Mouse (Mus musculus): ENCODE measurements around the gene Tmem26. TPM values are rescaled to one million over a fixed set of nuclear protein-coding genes. Genes with fewer than 3 reads are reported as not detected.

The Tmem26 gene
- polyA plus RNA-seq, 1 experiment from 2014 or later, result 6.2 TPM

DNA sequence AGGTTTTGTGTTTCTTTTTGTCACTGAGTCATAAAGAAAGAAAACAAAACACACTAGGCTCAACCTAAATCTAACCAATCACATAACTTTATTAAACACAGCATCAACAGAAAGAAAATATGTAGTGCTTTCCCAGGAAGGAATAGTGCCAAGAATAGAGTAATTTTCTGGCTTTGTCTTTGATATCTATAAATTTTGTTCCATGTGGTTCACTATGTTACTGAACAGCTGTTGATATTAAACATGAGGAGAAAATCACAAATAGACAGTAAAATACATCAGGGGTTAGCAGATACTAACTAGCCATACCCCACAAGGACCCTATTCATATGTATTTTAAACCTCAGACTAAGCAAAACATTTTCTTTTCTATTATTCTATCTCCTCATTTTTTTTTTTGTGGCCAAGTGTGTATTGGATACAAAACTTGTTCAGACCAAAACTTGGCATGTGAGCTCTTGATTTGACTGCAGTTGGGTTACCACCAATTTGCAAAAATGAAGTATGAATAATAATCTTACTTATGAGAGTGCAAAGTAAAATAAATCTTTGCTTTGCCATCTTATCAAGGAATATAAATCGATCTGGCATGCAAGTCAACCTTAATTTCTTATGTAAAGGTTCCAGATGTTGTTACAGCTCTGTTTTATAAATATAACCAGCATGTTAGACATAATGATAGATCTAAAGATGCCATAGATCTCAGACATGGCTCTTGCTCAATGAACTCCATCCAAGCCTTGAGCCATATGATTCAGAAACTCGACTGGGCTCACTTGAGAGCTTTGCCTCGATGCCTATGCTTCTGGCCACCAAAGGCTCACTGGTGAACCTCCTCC, 16.2 kb upstream of the Tmem26 start:
- H3K36me3 ChIP-seq (ENCODE audit: control insufficient read depth, insufficient read depth, low read length), result no peaks in the 10 kb centered on the region

DNA sequence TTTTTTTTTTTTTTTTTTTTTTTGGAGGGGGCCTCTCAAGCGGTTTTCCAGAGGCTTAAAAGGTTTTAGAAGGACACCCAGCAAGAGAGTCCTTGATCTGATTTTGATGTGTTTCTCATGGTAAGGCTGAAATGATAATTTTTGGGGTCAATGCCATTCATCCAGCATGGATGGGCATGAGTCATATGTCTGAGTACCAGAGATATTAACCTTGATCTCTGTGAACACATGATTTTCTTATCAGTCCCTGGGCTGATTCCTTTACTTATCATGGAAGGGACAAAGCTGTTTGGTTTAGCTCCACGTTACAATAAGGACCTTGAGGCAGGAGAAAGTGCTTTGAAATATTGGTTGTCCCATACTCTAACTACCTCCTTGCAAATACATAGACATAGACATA, 10.5 kb upstream of the Tmem26 start:
- H3K27ac ChIP-seq (replicated peaks; ENCODE audit: low read depth, low read length), result no peak overlapping the region
- DNase-seq (no peak), ATAC-seq (ENCODE audit: low FRiP score, low TSS enrichment) (no peak)
- WGBS, result 83% methylated on average over 2 of the region's 2 CpGs
- H3K4me3 ChIP-seq (replicated peaks; ENCODE audit: low read depth, low read length), result no peak overlapping the region
- no peak overlapping the region for H3K9ac ChIP-seq (replicated peaks; ENCODE audit: low read length)
- H3K36me3 ChIP-seq (ENCODE audit: control insufficient read depth, insufficient read depth, low read length), result no peaks in the 10 kb centered on the region
- H3K4me1 ChIP-seq (ENCODE audit: control insufficient read depth, insufficient read depth, low read length), result no peaks in the 10 kb centered on the region
- H3K4me2 ChIP-seq (ENCODE audit: low read length), result no peak overlapping the region
- peaks cover 2% of the 10 kb centered on the region; the same call in 1 of the 2 replicates for H3K9me3 ChIP-seq (ENCODE audit: control insufficient read depth, low read length)
- no peaks in the 10 kb centered on the region for H3K27me3 ChIP-seq (ENCODE audit: control insufficient read depth, insufficient read depth, low read length)

More for the DNA sequence above, 16.2 kb upstream of the Tmem26 start:
- DNase-seq, result no peak
- H3K9ac ChIP-seq (replicated peaks; ENCODE audit: low read length), result no peak overlapping the region
- peaks cover 4% of the 10 kb centered on the region; the same call in 1 of the 2 replicates for H3K9me3 ChIP-seq (ENCODE audit: control insufficient read depth, low read length)
- no peak overlapping the region for H3K4me3 ChIP-seq (replicated peaks; ENCODE audit: low read depth, low read length)
- no peak for ATAC-seq (ENCODE audit: low FRiP score, low TSS enrichment)
- H3K27me3 ChIP-seq (ENCODE audit: control insufficient read depth, insufficient read depth, low read length), result no peaks in the 10 kb centered on the region
- H3K4me1 ChIP-seq (ENCODE audit: control insufficient read depth, insufficient read depth, low read length), result no peaks in the 10 kb centered on the region
- WGBS, result 76% methylated on average over 3 of the region's 3 CpGs
- H3K27ac ChIP-seq (replicated peaks; ENCODE audit: low read depth, low read length), result no peak overlapping the region
- no peak overlapping the region for H3K4me2 ChIP-seq (ENCODE audit: low read length)

DNA sequence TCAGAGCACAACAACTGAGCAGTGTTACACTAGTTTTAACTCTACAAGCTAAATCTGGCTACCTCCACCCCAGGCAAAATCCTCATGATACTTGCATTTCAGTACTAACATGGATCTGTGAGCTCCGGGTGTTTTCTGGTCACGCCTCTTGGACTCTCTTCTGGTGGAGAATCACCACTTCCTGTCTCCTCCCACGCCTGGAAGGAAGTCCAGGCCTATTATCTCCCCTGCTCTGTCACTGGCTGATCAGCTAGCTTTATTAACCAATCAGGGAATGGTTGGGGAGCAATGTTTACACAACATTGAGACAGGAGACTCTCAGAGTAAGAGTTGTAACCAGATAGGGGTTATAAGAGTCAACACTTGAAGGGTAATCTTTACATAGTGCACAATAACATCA, 9.1 kb upstream of the Tmem26 start:
- Histone ChIP-seq H3K9me3 (ENCODE audit: control insufficient read depth, low read length) (no peaks in the 10 kb centered on the region), H3K4me2 (ENCODE audit: low read length) (no peak overlapping the region), H3K27ac (replicated peaks; ENCODE audit: low read depth, low read length) (no peak overlapping the region), H3K9ac (replicated peaks; ENCODE audit: low read length) (no peak overlapping the region), H3K4me1 (ENCODE audit: control insufficient read depth, insufficient read depth, low read length) (no peaks in the 10 kb centered on the region), H3K36me3 (ENCODE audit: control insufficient read depth, insufficient read depth, low read length) (no peaks in the 10 kb centered on the region), H3K4me3 (replicated peaks; ENCODE audit: low read depth, low read length) (no peak overlapping the region), H3K27me3 (ENCODE audit: control insufficient read depth, insufficient read depth, low read length) (no peaks in the 10 kb centered on the region)
- DNase-seq, result no peak
- 85% methylated on average over 3 of the region's 3 CpGs for WGBS
- ATAC-seq (ENCODE audit: low FRiP score, low TSS enrichment), result no peak

DNA sequence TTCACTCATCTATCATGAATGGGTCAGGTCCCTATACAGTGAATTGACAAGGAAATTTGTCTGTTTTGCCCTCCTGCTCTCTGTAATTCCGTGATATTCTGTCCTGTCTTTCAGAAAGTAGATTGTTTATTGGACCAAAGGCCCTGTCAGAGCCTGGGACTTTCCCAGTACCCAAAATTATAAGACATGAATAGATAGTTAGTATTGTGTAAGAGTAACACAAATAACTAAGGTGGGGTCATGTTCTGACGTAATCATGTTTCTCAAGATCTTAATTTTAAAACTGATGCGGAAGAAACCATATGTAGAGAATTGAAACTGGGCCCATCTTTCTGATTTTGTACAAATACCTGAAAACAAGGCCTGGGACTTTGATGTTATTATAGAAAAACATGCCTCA, 8.1 kb upstream of the Tmem26 start:
- Histone ChIP-seq H3K27me3 (ENCODE audit: control insufficient read depth, insufficient read depth, low read length) (no peaks in the 10 kb centered on the region), H3K27ac (replicated peaks; ENCODE audit: low read depth, low read length) (no peak overlapping the region), H3K9me3 (ENCODE audit: control insufficient read depth, low read length) (no peaks in the 10 kb centered on the region), H3K4me3 (replicated peaks; ENCODE audit: low read depth, low read length) (no peak overlapping the region), H3K36me3 (ENCODE audit: control insufficient read depth, insufficient read depth, low read length) (no peaks in the 10 kb centered on the region), H3K9ac (replicated peaks; ENCODE audit: low read length) (no peak overlapping the region), H3K4me2 (ENCODE audit: low read length) (no peak overlapping the region), H3K4me1 (ENCODE audit: control insufficient read depth, insufficient read depth, low read length) (no peaks in the 10 kb centered on the region)
- DNase-seq, result no peak
- WGBS, result 90% methylated on average over 3 of the region's 3 CpGs
- ATAC-seq (ENCODE audit: low FRiP score, low TSS enrichment), result no peak

DNA sequence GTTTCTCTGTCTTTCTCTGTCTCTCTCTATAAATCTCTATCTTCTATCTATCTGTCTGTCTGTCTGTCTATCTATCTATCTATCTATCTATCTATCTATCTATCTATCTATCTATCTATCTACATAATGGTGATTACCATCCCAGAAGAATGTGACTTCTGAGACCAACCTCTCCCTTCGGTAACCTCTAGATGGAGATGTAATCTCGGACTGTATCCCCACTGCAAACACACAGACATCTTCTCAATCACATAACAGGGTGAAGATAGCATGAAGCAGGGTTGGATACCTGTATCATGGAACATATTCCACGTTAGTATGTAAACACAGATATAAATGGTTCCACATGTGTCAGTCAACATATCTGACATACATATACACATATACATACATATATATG, 5.1 kb upstream of the Tmem26 start:
- Histone ChIP-seq H3K27me3 (ENCODE audit: control insufficient read depth, insufficient read depth, low read length) (0 out of 2 replicates have a peak, but pooled peaks cover under 1% of the 10 kb centered on the region), H3K4me2 (ENCODE audit: low read length) (no peak overlapping the region), H3K9me3 (ENCODE audit: control insufficient read depth, low read length) (no peaks in the 10 kb centered on the region), H3K27ac (replicated peaks; ENCODE audit: low read depth, low read length) (no peak overlapping the region), H3K36me3 (ENCODE audit: control insufficient read depth, insufficient read depth, low read length) (no peaks in the 10 kb centered on the region), H3K4me1 (ENCODE audit: control insufficient read depth, insufficient read depth, low read length) (peaks cover under 1% of the 10 kb centered on the region), H3K4me3 (replicated peaks; ENCODE audit: low read depth, low read length) (no peak overlapping the region), H3K9ac (replicated peaks; ENCODE audit: low read length) (no peak overlapping the region)
- 89% methylated on average over 3 of the region's 3 CpGs for WGBS
- ATAC-seq (ENCODE audit: low FRiP score, low TSS enrichment) (no peak), DNase-seq (no peak)

DNA sequence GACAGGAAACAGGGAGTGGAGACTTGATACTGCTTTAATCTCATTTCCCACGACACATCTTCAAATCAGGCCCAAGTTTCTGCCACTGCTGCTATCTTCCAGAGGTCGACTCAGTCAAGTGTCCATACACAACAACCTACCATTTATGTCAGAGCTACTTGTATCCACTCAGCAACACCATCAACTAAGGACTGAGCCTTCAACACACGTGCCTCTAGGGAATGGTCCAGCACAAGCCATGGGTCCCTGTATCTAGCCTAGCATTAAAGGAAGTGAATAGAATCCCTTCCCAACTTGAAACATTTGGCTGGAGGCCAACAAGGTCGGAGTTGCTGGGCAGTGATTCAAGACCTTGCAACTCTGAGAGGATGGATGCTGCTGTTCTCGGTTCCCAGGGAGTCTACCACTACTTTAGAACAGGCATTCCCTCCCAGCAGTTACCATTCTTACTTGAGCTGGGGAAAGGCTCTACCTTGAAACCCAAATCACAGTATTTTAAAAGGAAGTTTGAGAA, 2.5 kb upstream of the Tmem26 start:
- H3K27me3 ChIP-seq (ENCODE audit: control insufficient read depth, insufficient read depth, low read length), result peaks cover 7% of the 10 kb centered on the region; the same call in 1 of the 2 replicates
- H3K9ac ChIP-seq (replicated peaks; ENCODE audit: low read length), result no peak overlapping the region
- no peaks in the 10 kb centered on the region for H3K9me3 ChIP-seq (ENCODE audit: control insufficient read depth, low read length)
- no peak overlapping the region for H3K27ac ChIP-seq (replicated peaks; ENCODE audit: low read depth, low read length)
- H3K36me3 ChIP-seq (ENCODE audit: control insufficient read depth, insufficient read depth, low read length), result no peaks in the 10 kb centered on the region
- ATAC-seq (ENCODE audit: low FRiP score, low TSS enrichment) (no peak), DNase-seq (no peak)
- H3K4me3 ChIP-seq (replicated peaks; ENCODE audit: low read depth, low read length), result no peak overlapping the region
- WGBS, result 68% methylated on average over 5 of the region's 5 CpGs
- peaks cover 12% of the 10 kb centered on the region for H3K4me1 ChIP-seq (ENCODE audit: control insufficient read depth, insufficient read depth, low read length)
- H3K4me2 ChIP-seq (ENCODE audit: low read length), result no peak overlapping the region

DNA sequence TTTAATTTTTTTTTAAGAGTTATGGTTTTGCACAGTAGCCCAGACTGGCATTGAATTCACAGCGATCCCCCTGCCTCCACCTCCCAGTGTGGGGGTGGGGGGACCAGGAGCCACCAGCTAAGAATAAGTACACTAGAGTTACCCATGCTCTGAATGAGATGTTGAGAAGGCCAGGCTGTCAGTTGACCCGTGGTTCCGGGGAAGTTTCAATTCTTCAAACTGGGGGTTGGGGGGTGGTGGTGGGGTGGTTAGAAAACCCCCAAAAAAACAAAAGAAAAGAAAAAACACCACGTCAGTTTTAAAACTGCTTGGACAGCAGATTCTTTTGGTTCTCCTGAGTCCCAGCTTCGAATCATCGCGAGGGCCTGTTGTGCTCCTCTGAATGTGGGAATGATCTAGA, 431 bp upstream of the Tmem26 start:
- Histone ChIP-seq H3K36me3 (ENCODE audit: control insufficient read depth, insufficient read depth, low read length) (no peaks in the 10 kb centered on the region), H3K9ac (replicated peaks; ENCODE audit: low read length) (no peak overlapping the region), H3K27ac (replicated peaks; ENCODE audit: low read depth, low read length) (no peak overlapping the region), H3K4me1 (ENCODE audit: control insufficient read depth, insufficient read depth, low read length) (peaks cover 12% of the 10 kb centered on the region), H3K4me2 (ENCODE audit: low read length) (peak overlapping the region; percentile 81; the same call in 1 of the 2 replicates), H3K27me3 (ENCODE audit: control insufficient read depth, insufficient read depth, low read length) (peaks cover 7% of the 10 kb centered on the region; the same call in 1 of the 2 replicates), H3K9me3 (ENCODE audit: control insufficient read depth, low read length) (no peaks in the 10 kb centered on the region), H3K4me3 (replicated peaks; ENCODE audit: low read depth, low read length) (no peak overlapping the region)
- no peak for DNase-seq
- WGBS, result 28% methylated on average over 7 of the region's 7 CpGs
- ATAC-seq (ENCODE audit: low FRiP score, low TSS enrichment), result no peak

DNA sequence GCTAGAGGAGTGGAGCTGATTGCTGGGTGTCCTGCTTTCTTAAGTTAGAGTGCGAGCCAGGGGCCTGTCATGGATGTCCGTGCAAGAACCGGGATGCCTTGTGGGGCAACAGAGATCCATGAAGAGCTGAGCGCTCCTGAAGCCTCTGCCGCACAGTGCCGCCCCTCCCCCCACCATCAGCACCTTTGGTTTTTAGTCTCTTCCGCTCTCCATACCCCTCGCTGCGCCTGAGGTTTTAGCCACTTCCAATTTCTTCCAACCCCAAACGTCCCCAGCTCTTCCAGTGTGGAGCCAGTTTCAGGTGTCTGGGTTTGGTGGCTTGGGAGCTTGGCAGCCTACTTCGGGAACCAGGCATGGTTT, 895 bp downstream of the Tmem26 start:
- no peak for ATAC-seq (ENCODE audit: low FRiP score, low TSS enrichment)
- Histone ChIP-seq H3K4me2 (ENCODE audit: low read length) (peak overlapping the region; percentile 81), H3K9me3 (ENCODE audit: control insufficient read depth, low read length) (no peaks in the 10 kb centered on the region), H3K9ac (replicated peaks; ENCODE audit: low read length) (peak overlapping the region; percentile 44), H3K4me3 (replicated peaks; ENCODE audit: low read depth, low read length) (peak overlapping the region; percentile 42), H3K27ac (replicated peaks; ENCODE audit: low read depth, low read length) (no peak overlapping the region), H3K27me3 (ENCODE audit: control insufficient read depth, insufficient read depth, low read length) (peaks cover 7% of the 10 kb centered on the region; the same call in 1 of the 2 replicates), H3K4me1 (ENCODE audit: control insufficient read depth, insufficient read depth, low read length) (peaks cover 12% of the 10 kb centered on the region), H3K36me3 (ENCODE audit: control insufficient read depth, insufficient read depth, low read length) (no peaks in the 10 kb centered on the region)
- under 1% methylated on average over 11 of the region's 11 CpGs for WGBS
- DNase-seq, result peak; percentile 70

DNA sequence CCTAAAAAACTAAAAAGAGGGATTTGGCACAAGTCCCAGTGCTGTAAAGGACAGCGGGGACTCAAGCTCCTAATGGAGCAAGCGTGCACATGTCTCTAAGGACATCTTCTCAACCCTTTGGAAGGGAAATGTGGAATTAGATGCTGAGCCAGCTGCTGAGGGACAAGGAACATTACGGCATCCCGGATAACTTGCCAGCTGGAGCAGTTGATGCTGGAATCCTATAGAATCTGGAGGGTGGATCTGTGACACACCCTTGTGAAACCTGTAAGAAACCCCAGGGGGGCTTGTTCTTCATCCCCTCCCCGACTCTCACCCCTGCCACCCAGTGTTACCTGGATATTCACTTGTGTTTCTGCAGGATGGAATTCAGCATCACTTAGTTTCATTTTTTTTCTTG, 4.0 kb downstream of the Tmem26 start:
- ATAC-seq (ENCODE audit: low FRiP score, low TSS enrichment), result no peak
- Histone ChIP-seq H3K36me3 (ENCODE audit: control insufficient read depth, insufficient read depth, low read length) (no peaks in the 10 kb centered on the region), H3K4me3 (replicated peaks; ENCODE audit: low read depth, low read length) (no peak overlapping the region), H3K9ac (replicated peaks; ENCODE audit: low read length) (no peak overlapping the region), H3K4me2 (ENCODE audit: low read length) (no peak overlapping the region), H3K27ac (replicated peaks; ENCODE audit: low read depth, low read length) (no peak overlapping the region), H3K27me3 (ENCODE audit: control insufficient read depth, insufficient read depth, low read length) (peaks cover 7% of the 10 kb centered on the region; the same call in 1 of the 2 replicates), H3K9me3 (ENCODE audit: control insufficient read depth, low read length) (no peaks in the 10 kb centered on the region), H3K4me1 (ENCODE audit: control insufficient read depth, insufficient read depth, low read length) (peaks cover 12% of the 10 kb centered on the region)
- WGBS, result 78% methylated on average over 5 of the region's 5 CpGs
- no peak for DNase-seq
